Mouse (Mus musculus) olfactory bulb, adult 2 months (tissue): ENCODE data around the gene Gm20479. TPM values are rescaled to one million over a fixed set of nuclear protein-coding genes. Genes with fewer than 3 reads are reported as not detected.

ENCODE experiments used
- H3K27ac ChIP-seq: fragments of 200-500 bp; 2 replicates; pipeline ENCODE4 v1.5.1; 2012; ENCODE audit warnings: low read depth, low read length; ENCODE audit not compliant: insufficient read depth
- H3K4me1 ChIP-seq: fragments of 200-500 bp; 2 replicates; pipeline ENCODE4 v1.6.1; 2012; ENCODE audit warnings: low read length; ENCODE audit not compliant: control insufficient read depth, insufficient read depth
- H3K4me3 ChIP-seq: fragments of 200-500 bp; 2 replicates; pipeline ENCODE4 v1.5.1; 2012; ENCODE audit warnings: mild to moderate bottlenecking, low read depth, low read length, moderate library complexity; ENCODE audit not compliant: insufficient read depth
- CTCF ChIP-seq: fragments of 200-500 bp; IDR thresholded peaks from 2 replicates; pipeline ENCODE4 v1.5.1; 2012; ENCODE audit warnings: low read depth, mild to moderate bottlenecking, low read length, moderate library complexity; ENCODE audit not compliant: insufficient read depth
- POLR2A ChIP-seq: fragments of 200-500 bp; IDR thresholded peaks from 2 replicates; pipeline ENCODE4 v1.6.1; 2012; ENCODE audit warnings: mild to moderate bottlenecking, low read depth, low read length, moderate library complexity; ENCODE audit not compliant: insufficient read depth
- WGBS: fragments of 180-500 bp; shearing (Covaris S2); methylation state at CpG from one replicate; pipeline ENCODE4 v1.1.7; 2018; 5-methylcytosine and 5-hydroxymethylcytosine counted together
- polyA plus RNA-seq: library from polyadenylated mRNA; stranded (reverse); fragments of >200 nt; gene quantifications from 2 replicates; pipeline ENCODE4 v1.2.4, GENCODE M21; 2012; ENCODE audit warnings: low replicate concordance; ENCODE audit not compliant: missing spikeins, insufficient read depth, insufficient read length

Gene Gm20479
- polyA plus RNA-seq, 1 experiment: not detected

DNA sequence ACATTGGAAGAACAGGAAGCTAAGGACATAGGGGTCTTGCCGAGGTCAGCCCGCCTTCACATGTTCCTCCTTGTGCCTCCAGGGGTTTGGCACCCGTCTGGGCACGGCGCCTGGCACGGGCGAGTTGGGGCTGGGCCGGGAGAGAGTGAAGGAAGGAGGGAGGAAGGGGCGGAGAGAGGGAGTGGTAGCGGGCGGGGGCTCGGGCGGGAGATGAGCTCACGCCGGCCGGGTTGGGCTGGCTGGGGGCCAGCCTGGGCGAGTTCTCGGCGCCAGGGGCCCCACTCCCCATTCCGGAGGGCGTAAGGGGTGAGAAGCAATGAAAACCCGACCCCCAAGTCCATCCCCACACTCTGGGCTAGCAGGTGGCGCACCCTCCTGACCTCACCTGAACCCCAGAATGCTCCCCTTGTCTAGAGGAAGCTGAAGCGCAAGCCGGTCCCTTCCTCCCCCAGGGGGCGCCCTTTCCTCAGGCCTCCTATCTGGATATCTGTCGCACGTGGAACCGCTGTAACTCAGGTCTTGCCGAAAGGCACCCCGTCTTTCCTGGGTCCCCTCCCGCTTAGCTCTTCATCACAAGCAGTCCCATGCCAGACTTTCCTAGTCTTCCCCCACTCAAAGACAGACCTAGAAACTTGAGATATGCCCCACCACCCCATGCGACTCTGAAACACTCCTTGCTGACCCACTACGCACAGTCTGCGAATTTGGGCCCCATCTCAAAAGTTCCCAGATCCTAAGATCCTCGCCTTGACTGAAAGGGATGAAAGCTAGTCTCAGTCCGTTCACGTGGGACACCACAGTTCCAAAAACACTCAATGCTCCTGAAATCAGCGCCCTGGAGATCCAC is 24.6 kb downstream of the Gm20479 start:
- peaks cover 56% of the 10 kb centered on the region for H3K4me1 ChIP-seq
- WGBS: 4% methylated on average over 39 of the region's 39 CpGs
- TF ChIP-seq POLR2A: no peak
- TF ChIP-seq CTCF: peak; percentile 84; the same call in 1 of the 2 replicates
- H3K27ac ChIP-seq: no peak overlapping the region
- H3K4me3 ChIP-seq: peak overlapping the region; percentile 56

DNA sequence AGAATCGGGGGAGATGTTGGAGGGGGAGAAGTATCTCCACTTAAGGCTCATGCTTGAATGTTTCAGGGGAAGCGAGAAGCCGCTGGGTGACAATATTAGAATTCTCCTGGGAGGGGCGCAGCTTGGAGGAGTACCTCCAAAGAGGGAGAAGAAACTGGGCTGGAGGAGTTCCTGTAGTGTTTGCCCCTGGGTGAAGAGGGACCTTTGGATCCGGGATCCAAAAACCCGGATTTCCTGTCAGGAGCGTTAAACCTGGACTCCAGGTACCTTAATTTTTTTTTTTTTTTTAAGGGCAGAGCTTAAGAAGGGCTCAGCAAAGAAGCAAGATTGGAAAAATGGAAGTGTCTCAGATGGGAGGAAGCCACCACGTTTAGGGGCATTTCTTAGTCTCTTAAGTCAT is 25.4 kb downstream of the Gm20479 start:
- peaks cover 51% of the 10 kb centered on the region for H3K4me1 ChIP-seq
- TF ChIP-seq CTCF (no peak), POLR2A (no peak)
- H3K27ac ChIP-seq: no peak overlapping the region
- H3K4me3 ChIP-seq: no peak overlapping the region
- WGBS: 16% methylated on average over 8 of the region's 8 CpGs

DNA sequence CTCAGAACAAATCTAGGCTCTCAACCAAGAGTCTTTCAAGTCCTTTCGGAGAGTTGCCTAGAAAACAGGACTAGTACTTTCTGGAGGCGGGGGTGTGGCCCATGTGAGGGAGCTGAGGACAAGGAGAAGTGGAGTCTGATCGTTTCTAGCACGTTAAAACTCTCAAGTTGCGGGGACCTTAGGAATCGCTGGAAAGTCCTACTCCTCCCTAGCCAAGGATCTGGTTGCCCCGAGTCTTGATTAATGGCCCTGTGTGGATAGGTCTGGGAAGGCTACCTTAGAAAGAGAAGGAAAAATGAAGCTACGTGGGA is 25.7 kb downstream of the Gm20479 start:
- peaks cover 49% of the 10 kb centered on the region for H3K4me1 ChIP-seq
- WGBS: 12% methylated on average over 8 of the region's 8 CpGs
- H3K4me3 ChIP-seq: no peak overlapping the region
- TF ChIP-seq CTCF: no peak
- no peak for TF ChIP-seq POLR2A
- H3K27ac ChIP-seq: no peak overlapping the region

DNA sequence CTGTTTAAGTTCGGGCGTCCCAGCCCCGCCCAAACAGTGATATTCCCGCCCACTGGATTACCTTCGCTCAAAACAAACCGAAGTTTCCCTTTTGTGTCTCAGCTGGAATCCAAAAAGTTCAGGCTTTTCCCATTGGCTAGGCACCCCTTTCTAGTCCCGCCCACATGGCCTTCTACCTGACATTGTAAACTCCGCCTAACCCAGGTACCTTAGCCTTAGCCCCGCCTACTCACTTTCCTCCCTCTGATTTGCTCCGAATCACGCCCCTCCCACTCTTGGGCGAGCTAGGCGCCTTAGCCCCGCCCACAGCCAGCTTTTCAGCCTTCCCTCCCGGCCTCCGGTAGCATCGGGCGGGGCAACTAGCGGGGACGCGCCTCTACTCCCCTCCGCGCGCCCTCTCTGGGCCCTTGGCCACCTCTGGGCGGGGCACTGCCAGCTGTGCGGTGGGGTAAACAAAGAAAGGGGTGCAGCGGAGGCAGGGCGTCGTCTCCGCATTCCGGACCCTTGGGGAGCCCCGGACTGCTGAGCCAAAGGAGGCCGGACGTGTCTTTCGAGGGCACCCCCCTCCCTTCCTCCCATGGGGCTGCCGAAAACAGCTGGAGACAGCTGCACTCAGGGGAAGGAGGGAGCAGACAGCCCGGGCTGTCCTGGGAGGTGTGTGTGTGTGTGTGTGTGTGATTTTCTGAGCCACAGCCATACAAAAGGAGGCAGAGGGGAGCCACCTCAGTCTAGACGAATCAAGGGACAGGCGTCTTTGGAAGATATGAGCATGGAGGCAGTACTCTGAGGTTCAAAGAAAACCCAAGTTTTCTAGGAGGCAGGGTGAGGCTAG is 26.3 kb downstream of the Gm20479 start:
- no peak for TF ChIP-seq CTCF
- TF ChIP-seq POLR2A: no peak
- Histone ChIP-seq H3K4me1 (peaks cover 48% of the 10 kb centered on the region), H3K27ac (no peak overlapping the region), H3K4me3 (peak overlapping the region; percentile 34)
- 3% methylated on average over 39 of the region's 39 CpGs for WGBS

- Histone ChIP-seq H3K4me1 (peaks cover 53% of the 10 kb centered on the region), H3K27ac (no peak overlapping the region), H3K4me3 (no peak overlapping the region)
- no peak for TF ChIP-seq POLR2A
- WGBS: 52% methylated on average over 17 of the region's 17 CpGs
Measured at GRCm38 (mm10) chr7:27329981-27330380, 27.2 kb downstream of the Gm20479 start.

- peaks cover 53% of the 10 kb centered on the region for H3K4me1 ChIP-seq
- 12% methylated on average over 45 of the region's 45 CpGs for WGBS
- H3K4me3 ChIP-seq: peak overlapping the region; percentile 13; the same call in 1 of the 2 replicates
- H3K27ac ChIP-seq: no peak overlapping the region
- TF ChIP-seq CTCF (peak; percentile 54), POLR2A (no peak)
Measured at GRCm38 (mm10) chr7:27329326-27329947, 27.8 kb downstream of the Gm20479 start.

- TF ChIP-seq POLR2A: no peak
- no peak for TF ChIP-seq CTCF
- WGBS: 51% methylated on average over 16 of the region's 16 CpGs
- Histone ChIP-seq H3K27ac (no peak overlapping the region), H3K4me1 (peaks cover 51% of the 10 kb centered on the region), H3K4me3 (no peak overlapping the region)
Measured at GRCm38 (mm10) chr7:27328648-27329047, 28.6 kb downstream of the Gm20479 start.

GRCm38 (mm10) chr7:27328161-27328560 is 29.1 kb downstream of the Gm20479 start:
- no peak overlapping the region for H3K27ac ChIP-seq
- peaks cover 47% of the 10 kb centered on the region for H3K4me1 ChIP-seq
- TF ChIP-seq POLR2A (no peak), CTCF (no peak)
- 92% methylated on average over 11 of the region's 11 CpGs for WGBS
- H3K4me3 ChIP-seq: no peak overlapping the region

DNA sequence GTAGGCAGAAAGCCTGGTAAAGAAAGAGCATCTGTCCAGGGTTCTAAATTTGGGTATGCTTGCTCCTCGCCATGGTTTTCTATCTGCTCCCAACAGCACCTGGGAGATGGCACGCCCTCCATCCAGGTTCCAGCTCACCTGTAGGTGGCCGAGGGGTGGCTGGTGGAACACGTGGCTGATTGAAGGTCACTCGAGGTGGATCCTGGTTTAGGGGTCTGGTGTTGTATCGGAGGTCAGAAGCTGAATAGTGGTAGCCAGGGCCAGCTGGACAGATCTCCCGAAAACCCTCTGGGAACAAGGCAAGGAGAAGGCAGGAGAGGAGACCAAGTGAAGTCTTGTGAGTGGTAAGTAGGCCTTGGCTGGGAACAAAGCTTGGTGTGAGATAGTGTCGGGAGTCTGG is 29.7 kb downstream of the Gm20479 start:
- 96% methylated on average over 8 of the region's 8 CpGs for WGBS

More for the DNA sequence above, 29.7 kb downstream of the Gm20479 start:
- H3K4me1 ChIP-seq: peaks cover 41% of the 10 kb centered on the region
- no peak overlapping the region for H3K4me3 ChIP-seq
- TF ChIP-seq POLR2A (no peak), CTCF (no peak)
- no peak overlapping the region for H3K27ac ChIP-seq
